Mouse (Mus musculus): Measurements from ENCODE around the gene Six5. TPM values are rescaled to one million over a fixed set of nuclear protein-coding genes. Genes with fewer than 3 reads are reported as not detected.

Six5 gene
- polyA plus RNA-seq, 1 experiment from 2014 or later = 0.67 TPM

GRCm38 (mm10) chr7:19097863-19098262 lies 3.5 kb downstream of the Six5 start:
- no peak overlapping the region for H3K4me2 ChIP-seq
- no peaks in the 10 kb centered on the region for H3K36me3 ChIP-seq
- H3K27me3 ChIP-seq = peaks cover 86% of the 10 kb centered on the region
- H3K4me1 ChIP-seq (replicated peaks) = peaks cover 47% of the 10 kb centered on the region
- ATAC-seq (ENCODE audit: low read depth) (no peak), DNase-seq (no peak)
- no peaks in the 10 kb centered on the region for H3K9me3 ChIP-seq (replicated peaks)
- no peak overlapping the region for H3K4me3 ChIP-seq (replicated peaks)
- H3K9ac ChIP-seq = no peak overlapping the region
- no peak overlapping the region for H3K27ac ChIP-seq

- H3K4me3 ChIP-seq (replicated peaks) = no peak overlapping the region
- H3K4me1 ChIP-seq (replicated peaks) = peaks cover 37% of the 10 kb centered on the region
- H3K9me3 ChIP-seq (replicated peaks) = no peaks in the 10 kb centered on the region
- no peak overlapping the region for H3K9ac ChIP-seq
- H3K4me2 ChIP-seq = no peak overlapping the region
- ATAC-seq (ENCODE audit: low read depth) (no peak), DNase-seq (no peak)
- peaks cover 88% of the 10 kb centered on the region for H3K27me3 ChIP-seq
- H3K27ac ChIP-seq = no peak overlapping the region
- WGBS (ENCODE audit: insufficient replicate concordance) = 53% methylated on average over 7 of the region's 7 CpGs
- no peaks in the 10 kb centered on the region for H3K36me3 ChIP-seq
Observed at GRCm38 (mm10) chr7:19098811-19099210, 4.4 kb downstream of the Six5 start.

GRCm38 (mm10) chr7:19100290-19100689 lies 5.9 kb downstream of the Six5 start:
- ATAC-seq (ENCODE audit: low read depth) (no peak), DNase-seq (no peak)
- H3K9ac ChIP-seq = no peak overlapping the region
- H3K27ac ChIP-seq = no peak overlapping the region
- no peaks in the 10 kb centered on the region for H3K36me3 ChIP-seq
- peaks cover 23% of the 10 kb centered on the region for H3K4me1 ChIP-seq (replicated peaks)
- H3K9me3 ChIP-seq (replicated peaks) = no peaks in the 10 kb centered on the region
- H3K27me3 ChIP-seq = peaks cover 80% of the 10 kb centered on the region
- 48% methylated on average over 1 of the region's 1 CpGs for WGBS (ENCODE audit: insufficient replicate concordance)
- no peak overlapping the region for H3K4me3 ChIP-seq (replicated peaks)
- no peak overlapping the region for H3K4me2 ChIP-seq

DNA sequence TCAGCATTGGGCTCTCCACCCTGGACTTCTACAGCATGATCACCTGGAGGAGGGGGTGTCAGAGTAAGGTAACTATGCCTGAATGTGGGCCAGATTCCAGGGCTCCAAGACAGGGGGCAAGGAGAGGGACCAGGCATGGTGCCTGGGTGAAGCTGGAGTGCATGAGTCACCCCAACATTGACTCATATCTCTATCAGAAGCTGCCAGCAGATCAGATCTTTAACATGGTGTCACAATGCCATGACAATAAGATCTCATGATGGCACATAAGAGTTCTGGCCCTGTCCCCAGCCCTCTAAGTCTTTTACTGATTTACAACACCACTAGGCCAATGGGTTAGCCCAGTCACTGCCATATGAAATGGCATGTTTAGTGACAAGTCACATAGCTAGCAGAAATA lies 9.3 kb downstream of the Six5 start:
- H3K4me3 ChIP-seq (replicated peaks) = no peak overlapping the region
- DNase-seq (no peak), ATAC-seq (ENCODE audit: low read depth) (no peak)
- H3K27me3 ChIP-seq = peaks cover 63% of the 10 kb centered on the region
- H3K9me3 ChIP-seq (replicated peaks) = no peaks in the 10 kb centered on the region
- no peak overlapping the region for H3K4me2 ChIP-seq
- H3K36me3 ChIP-seq = no peaks in the 10 kb centered on the region
- no peaks in the 10 kb centered on the region for H3K4me1 ChIP-seq (replicated peaks)
- no peak overlapping the region for H3K9ac ChIP-seq
- no peak overlapping the region for H3K27ac ChIP-seq

- ATAC-seq (ENCODE audit: low read depth) (no peak), DNase-seq (no peak)
- Histone ChIP-seq H3K36me3 (no peaks in the 10 kb centered on the region), H3K9me3 (replicated peaks) (no peaks in the 10 kb centered on the region), H3K9ac (no peak overlapping the region), H3K4me3 (replicated peaks) (no peak overlapping the region), H3K27me3 (peaks cover 58% of the 10 kb centered on the region), H3K4me1 (replicated peaks) (no peaks in the 10 kb centered on the region), H3K27ac (no peak overlapping the region), H3K4me2 (no peak overlapping the region)
- WGBS (ENCODE audit: insufficient replicate concordance) = 51% methylated on average over 2 of the region's 2 CpGs
Observed at GRCm38 (mm10) chr7:19104486-19104885, 10.1 kb downstream of the Six5 start.

GRCm38 (mm10) chr7:19107436-19107835 lies 13.0 kb downstream of the Six5 start:
- H3K4me1 ChIP-seq (replicated peaks) = no peaks in the 10 kb centered on the region
- ATAC-seq (ENCODE audit: low read depth) = no peak
- 31% methylated on average over 3 of the region's 3 CpGs for WGBS (ENCODE audit: insufficient replicate concordance)
- H3K4me2 ChIP-seq = no peak overlapping the region
- peaks cover 49% of the 10 kb centered on the region for H3K27me3 ChIP-seq
- no peaks in the 10 kb centered on the region for H3K9me3 ChIP-seq (replicated peaks)
- no peak overlapping the region for H3K4me3 ChIP-seq (replicated peaks)
- no peak for DNase-seq
- no peaks in the 10 kb centered on the region for H3K36me3 ChIP-seq
- H3K9ac ChIP-seq = no peak overlapping the region
- H3K27ac ChIP-seq = no peak overlapping the region

GRCm38 (mm10) chr7:19109565-19109964 lies 15.2 kb downstream of the Six5 start:
- Histone ChIP-seq H3K27me3 (peaks cover 38% of the 10 kb centered on the region), H3K9me3 (replicated peaks) (no peaks in the 10 kb centered on the region), H3K4me2 (no peak overlapping the region), H3K4me3 (replicated peaks) (no peak overlapping the region), H3K9ac (no peak overlapping the region), H3K4me1 (replicated peaks) (no peaks in the 10 kb centered on the region), H3K36me3 (no peaks in the 10 kb centered on the region), H3K27ac (no peak overlapping the region)
- 54% methylated on average over 1 of the region's 1 CpGs for WGBS (ENCODE audit: insufficient replicate concordance)
- no peak for DNase-seq
- ATAC-seq (ENCODE audit: low read depth) = no peak

DNA sequence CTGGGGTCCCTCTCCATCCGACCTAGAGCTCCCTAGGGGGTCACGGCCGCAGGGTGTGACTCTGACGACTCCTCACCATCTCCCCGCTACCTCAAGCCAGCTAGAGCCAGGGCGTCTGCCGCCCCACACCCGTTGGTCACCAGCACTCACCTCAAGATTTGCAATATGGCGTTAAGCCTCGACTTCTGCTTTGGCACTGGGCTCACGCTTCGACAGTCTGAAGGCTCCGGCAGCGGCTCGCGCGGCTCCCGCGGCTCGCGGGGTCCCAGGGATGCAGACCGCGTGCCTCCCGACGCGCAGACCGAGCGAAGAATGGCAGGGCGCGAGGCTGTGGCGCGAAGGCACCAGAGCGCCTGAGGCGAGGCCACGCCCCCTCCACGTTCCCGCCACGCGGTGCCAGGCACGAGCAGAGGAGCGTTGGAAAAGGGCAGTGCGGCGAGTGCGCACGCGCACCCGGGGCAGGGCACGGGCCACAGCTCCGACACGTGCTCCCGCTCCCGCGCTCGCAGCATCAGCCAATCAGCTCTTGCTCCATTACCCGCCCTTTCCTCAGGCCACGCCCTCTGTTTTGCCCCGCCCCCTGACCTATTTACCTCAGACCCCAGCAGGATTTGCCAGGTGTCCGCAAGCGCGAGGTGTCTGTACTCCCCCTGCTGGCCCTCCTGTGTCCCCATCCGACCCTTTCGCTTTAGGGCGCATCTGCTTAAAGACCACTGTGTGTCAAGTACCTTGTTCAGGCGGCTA lies 23.8 kb downstream of the Six5 start, which contains the start of gene Gm4969:
Gene Gm4969 (minus strand): TSS at position 341 of the 744 bp plus-strand sequence.
- Histone ChIP-seq H3K4me3 (replicated peaks) (peak within 1 kb of the TSS; percentile 15; the same call in 1 of the 2 replicates), H3K9me3 (replicated peaks) (peaks cover 7% of the 10 kb centered on the region; the same call in 1 of the 2 replicates), H3K27ac (no peak within 1 kb of the TSS), H3K4me1 (replicated peaks) (peaks cover 32% of the 10 kb centered on the region), H3K36me3 (no peaks in the 10 kb centered on the region), H3K27me3 (peaks cover 10% of the 10 kb centered on the region), H3K9ac (no peak within 1 kb of the TSS), H3K4me2 (peak within 1 kb of the TSS; percentile 86)
- DNase-seq = peak; percentile 50
- WGBS (ENCODE audit: insufficient replicate concordance) = 24% methylated on average over 64 of the region's 64 CpGs
- no peak for ATAC-seq (ENCODE audit: low read depth)

GRCm38 (mm10) chr7:19119083-19119482 lies 24.7 kb downstream of the Six5 start:
- H3K4me2 ChIP-seq = peak overlapping the region; percentile 86
- no peak overlapping the region for H3K9ac ChIP-seq
- peaks cover 32% of the 10 kb centered on the region for H3K4me1 ChIP-seq (replicated peaks)
- WGBS (ENCODE audit: insufficient replicate concordance) = 89% methylated on average over 8 of the region's 8 CpGs
- 0 out of 2 replicates have a peak, but pooled peaks have one; percentile 1 for ATAC-seq (ENCODE audit: low read depth)
- DNase-seq = no peak
- no peaks in the 10 kb centered on the region for H3K36me3 ChIP-seq
- no peak overlapping the region for H3K27ac ChIP-seq
- peaks cover 10% of the 10 kb centered on the region for H3K27me3 ChIP-seq
- no peak overlapping the region for H3K4me3 ChIP-seq (replicated peaks)
- peaks cover 7% of the 10 kb centered on the region; the same call in 1 of the 2 replicates for H3K9me3 ChIP-seq (replicated peaks)

DNA sequence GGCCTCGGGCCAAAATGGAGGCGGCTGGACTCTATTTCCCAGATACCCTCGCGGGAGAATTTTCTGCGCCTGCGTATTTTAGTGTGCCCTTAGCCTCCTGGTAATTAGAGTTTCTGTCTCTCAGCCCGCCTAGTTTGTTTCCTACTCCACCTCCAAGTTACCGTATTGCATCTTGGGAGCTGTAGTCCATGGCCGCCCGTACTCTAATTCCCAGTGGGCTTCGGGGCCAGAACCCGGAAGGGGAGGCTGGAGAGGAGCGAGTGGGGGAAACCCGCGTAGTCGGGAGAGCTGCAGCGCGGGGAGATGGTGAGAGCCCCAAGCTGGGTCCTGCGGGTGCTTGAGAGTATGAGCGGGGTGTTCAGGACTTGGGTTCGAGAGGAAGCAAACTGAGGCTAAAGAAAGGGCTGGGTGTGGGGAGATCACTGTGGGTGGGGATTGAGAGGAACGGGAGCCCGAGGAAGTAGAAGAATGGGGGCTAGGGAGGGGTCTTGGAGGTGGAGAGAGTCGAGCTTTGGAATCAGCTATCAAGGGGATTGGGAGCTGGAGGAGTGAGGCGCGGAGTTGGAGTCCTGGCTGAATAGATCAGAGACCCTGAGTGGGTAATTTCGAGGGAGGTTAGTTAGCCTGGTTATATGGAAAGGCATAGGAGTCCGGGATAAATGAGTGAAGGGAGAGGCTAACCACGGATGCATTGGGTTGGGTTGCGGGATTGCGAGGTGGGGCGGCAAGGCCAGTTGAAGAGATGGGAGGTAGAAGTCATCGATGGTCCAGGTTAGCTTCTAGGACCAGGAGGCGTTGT lies 25.4 kb downstream of the Six5 start, which contains the start of gene Fbxo46:
Gene Fbxo46 (plus strand): TSS at position 229 of the 799 bp plus-strand sequence.
- ATAC-seq (ENCODE audit: low read depth) (peak; percentile 96), DNase-seq (peak; percentile 91)
- peak within 1 kb of the TSS; percentile 86 for H3K9ac ChIP-seq
- H3K4me2 ChIP-seq = peak within 1 kb of the TSS; percentile 86
- H3K27ac ChIP-seq = peak within 1 kb of the TSS; percentile 53
- no peaks in the 10 kb centered on the region for H3K36me3 ChIP-seq
- peaks cover 10% of the 10 kb centered on the region for H3K27me3 ChIP-seq
- peaks cover 32% of the 10 kb centered on the region for H3K4me1 ChIP-seq (replicated peaks)
- peak within 1 kb of the TSS; percentile 78 for H3K4me3 ChIP-seq (replicated peaks)
- under 1% methylated on average over 34 of the region's 34 CpGs for WGBS (ENCODE audit: insufficient replicate concordance)
- peaks cover 7% of the 10 kb centered on the region; the same call in 1 of the 2 replicates for H3K9me3 ChIP-seq (replicated peaks)

GRCm38 (mm10) chr7:19121686-19122085 lies 27.3 kb downstream of the Six5 start:
- H3K9ac ChIP-seq = 0 out of 2 replicates have a peak overlapping the region, but pooled peaks have one; percentile 86
- H3K4me3 ChIP-seq (replicated peaks) = no peak overlapping the region
- 0 out of 2 replicates have a peak, but pooled peaks cover 7% of the 10 kb centered on the region for H3K36me3 ChIP-seq
- H3K4me1 ChIP-seq (replicated peaks) = peaks cover 32% of the 10 kb centered on the region
- no peak for ATAC-seq (ENCODE audit: low read depth)
- peaks cover 7% of the 10 kb centered on the region; the same call in 1 of the 2 replicates for H3K9me3 ChIP-seq (replicated peaks)
- H3K27me3 ChIP-seq = peaks cover 10% of the 10 kb centered on the region
- no peak for DNase-seq
- H3K4me2 ChIP-seq = no peak overlapping the region
- 80% methylated on average over 4 of the region's 4 CpGs for WGBS (ENCODE audit: insufficient replicate concordance)
- no peak overlapping the region; the same call in 1 of the 2 replicates for H3K27ac ChIP-seq
